Mouse (Mus musculus): ENCODE results near the gene Bcr. TPM values are rescaled to one million over a fixed set of nuclear protein-coding genes. Genes with fewer than 3 reads are reported as not detected.
A peak's percentile ranks its signal among the peaks of the same experiment; 100 is the strongest.

Gene Bcr
- polyA plus RNA-seq, 1 experiment, result 15.1 TPM

DNA sequence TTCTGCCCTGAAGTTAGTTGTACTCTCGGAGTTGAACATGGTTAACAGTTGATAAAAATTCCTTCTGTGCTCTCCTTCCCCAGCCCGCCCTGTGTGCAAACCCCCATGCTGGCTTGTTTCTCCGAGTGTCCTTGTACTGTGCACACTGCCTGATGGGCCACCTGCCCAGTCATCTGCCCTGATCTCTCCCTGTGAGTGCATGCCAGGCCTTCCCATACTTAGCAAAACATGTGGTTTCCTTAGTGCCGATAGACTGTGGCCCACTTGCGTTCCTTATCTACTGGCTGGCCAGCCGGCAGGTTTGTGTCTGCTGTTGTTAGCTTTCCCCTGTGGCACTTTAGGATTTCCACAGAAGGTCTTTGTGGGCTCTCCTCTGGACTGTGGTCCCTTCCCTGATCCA lies 6.3 kb upstream of the Bcr start:
- H3K4me3 ChIP-seq (ENCODE audit: insufficient read depth, low read length), result no peak overlapping the region
- H3K4me1 ChIP-seq (ENCODE audit: control insufficient read depth, insufficient read depth, low read length), result no peaks in the 10 kb centered on the region
- H3K27ac ChIP-seq (ENCODE audit: insufficient read depth, low read length), result no peak overlapping the region
- TF ChIP-seq CTCF (IDR thresholded peaks at IDR 0.05; ENCODE audit: borderline replicate concordance, insufficient read depth, low read length) (no peak), POLR2A (IDR thresholded peaks at IDR 0.05; ENCODE audit: low read depth, low read length) (no peak)

DNA sequence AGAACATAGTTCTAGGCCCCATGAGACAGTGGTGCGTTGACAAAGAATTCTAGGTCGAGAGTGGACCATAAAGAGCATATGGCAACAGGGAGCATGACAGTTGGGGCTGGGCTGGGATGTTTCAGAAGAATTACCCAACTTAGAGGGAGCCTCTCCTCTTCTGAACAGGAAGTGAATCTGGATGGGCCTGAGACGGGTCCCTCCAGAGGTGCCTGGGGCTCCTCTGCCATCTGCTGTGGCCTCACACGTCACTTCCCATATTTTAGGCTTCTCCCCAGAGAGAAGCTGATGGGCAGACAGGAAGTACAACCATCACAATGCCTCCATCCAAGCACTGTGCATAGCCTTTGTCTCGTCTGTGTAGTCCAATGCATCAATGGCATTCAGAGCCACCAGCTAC lies 4.7 kb upstream of the Bcr start:
- TF ChIP-seq CTCF (IDR thresholded peaks at IDR 0.05; ENCODE audit: borderline replicate concordance, insufficient read depth, low read length), result no peak
- H3K27ac ChIP-seq (ENCODE audit: insufficient read depth, low read length), result no peak overlapping the region
- no peaks in the 10 kb centered on the region; the same call in 1 of the 2 replicates for H3K4me1 ChIP-seq (ENCODE audit: control insufficient read depth, insufficient read depth, low read length)
- H3K4me3 ChIP-seq (ENCODE audit: insufficient read depth, low read length), result no peak overlapping the region

GRCm38 (mm10) chr10:75056255-75056654 lies 4.1 kb upstream of the Bcr start:
- no peak overlapping the region for H3K27ac ChIP-seq (ENCODE audit: insufficient read depth, low read length)
- no peak for TF ChIP-seq CTCF (IDR thresholded peaks at IDR 0.05; ENCODE audit: borderline replicate concordance, insufficient read depth, low read length)
- no peak for TF ChIP-seq POLR2A (IDR thresholded peaks at IDR 0.05; ENCODE audit: low read depth, low read length)
- H3K4me1 ChIP-seq (ENCODE audit: control insufficient read depth, insufficient read depth, low read length), result no peaks in the 10 kb centered on the region; the same call in 1 of the 2 replicates
- H3K4me3 ChIP-seq (ENCODE audit: insufficient read depth, low read length), result no peak overlapping the region

DNA sequence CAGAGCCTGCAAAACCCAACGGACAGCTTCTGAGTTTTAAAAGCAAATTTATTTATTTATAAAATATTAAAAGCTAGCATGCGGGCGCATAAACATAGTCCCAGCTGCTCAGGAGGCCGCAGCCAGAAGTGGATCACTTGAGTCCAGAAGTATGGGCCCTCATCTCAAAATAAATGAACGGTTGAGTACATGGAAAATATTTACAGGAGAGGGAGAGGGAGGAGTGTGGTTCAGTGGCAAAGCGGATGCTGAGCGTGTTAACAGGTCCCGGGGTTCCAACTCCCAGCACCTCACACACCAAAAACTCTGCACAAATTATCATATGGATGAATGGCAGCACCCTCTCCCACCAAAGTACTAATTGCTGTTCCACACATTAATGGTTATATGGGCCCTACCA lies 2.1 kb upstream of the Bcr start:
- TF ChIP-seq POLR2A (IDR thresholded peaks at IDR 0.05; ENCODE audit: low read depth, low read length) (no peak), CTCF (IDR thresholded peaks at IDR 0.05; ENCODE audit: borderline replicate concordance, insufficient read depth, low read length) (no peak)
- Histone ChIP-seq H3K4me1 (ENCODE audit: control insufficient read depth, insufficient read depth, low read length) (peaks cover 6% of the 10 kb centered on the region; the same call in 1 of the 2 replicates), H3K4me3 (ENCODE audit: insufficient read depth, low read length) (no peak overlapping the region), H3K27ac (ENCODE audit: insufficient read depth, low read length) (no peak overlapping the region)

- Histone ChIP-seq H3K27ac (ENCODE audit: insufficient read depth, low read length) (no peak overlapping the region), H3K4me3 (ENCODE audit: insufficient read depth, low read length) (no peak overlapping the region), H3K4me1 (ENCODE audit: control insufficient read depth, insufficient read depth, low read length) (peaks cover 9% of the 10 kb centered on the region)
- TF ChIP-seq POLR2A (IDR thresholded peaks at IDR 0.05; ENCODE audit: low read depth, low read length), result no peak
- no peak for TF ChIP-seq CTCF (IDR thresholded peaks at IDR 0.05; ENCODE audit: borderline replicate concordance, insufficient read depth, low read length)
These were observed 1.5 kb upstream of the Bcr start for GRCm38 (mm10) chr10:75058761-75059395.

DNA sequence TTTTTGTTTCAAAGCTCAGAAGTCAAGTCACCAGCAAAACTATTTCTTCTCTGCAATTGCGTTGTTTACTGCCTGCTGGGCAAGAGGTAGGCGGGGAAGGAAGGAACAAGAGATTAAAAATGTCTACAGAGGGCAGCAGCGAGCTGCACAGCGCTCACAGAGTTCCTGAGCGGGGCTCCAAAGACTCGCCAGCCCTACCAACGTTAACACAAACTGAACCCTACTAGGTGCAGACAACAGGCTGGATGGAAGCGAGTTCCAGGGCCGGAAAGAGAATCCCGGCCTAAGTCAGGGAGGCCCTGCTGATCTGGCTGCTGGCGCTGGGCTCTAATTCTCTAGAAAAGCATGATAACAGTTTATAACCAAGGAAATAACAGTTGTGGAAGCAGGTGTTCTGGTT lies 996 bp upstream of the Bcr start:
- TF ChIP-seq POLR2A (IDR thresholded peaks at IDR 0.05; ENCODE audit: low read depth, low read length) (no peak), CTCF (IDR thresholded peaks at IDR 0.05; ENCODE audit: borderline replicate concordance, insufficient read depth, low read length) (peak; percentile 75)
- Histone ChIP-seq H3K4me3 (ENCODE audit: insufficient read depth, low read length) (no peak overlapping the region), H3K27ac (ENCODE audit: insufficient read depth, low read length) (no peak overlapping the region), H3K4me1 (ENCODE audit: control insufficient read depth, insufficient read depth, low read length) (peaks cover 9% of the 10 kb centered on the region)

GRCm38 (mm10) chr10:75060843-75061235 lies 447 bp downstream of the Bcr start:
- H3K4me3 ChIP-seq (ENCODE audit: insufficient read depth, low read length), result peak overlapping the region; percentile 82
- H3K27ac ChIP-seq (ENCODE audit: insufficient read depth, low read length), result no peak overlapping the region
- H3K4me1 ChIP-seq (ENCODE audit: control insufficient read depth, insufficient read depth, low read length), result peaks cover 9% of the 10 kb centered on the region
- TF ChIP-seq POLR2A (IDR thresholded peaks at IDR 0.05; ENCODE audit: low read depth, low read length), result no peak
- TF ChIP-seq CTCF (IDR thresholded peaks at IDR 0.05; ENCODE audit: borderline replicate concordance, insufficient read depth, low read length), result no peak

GRCm38 (mm10) chr10:75061341-75062188 lies 1.2 kb downstream of the Bcr start:
- no peak overlapping the region for H3K27ac ChIP-seq (ENCODE audit: insufficient read depth, low read length)

DNA sequence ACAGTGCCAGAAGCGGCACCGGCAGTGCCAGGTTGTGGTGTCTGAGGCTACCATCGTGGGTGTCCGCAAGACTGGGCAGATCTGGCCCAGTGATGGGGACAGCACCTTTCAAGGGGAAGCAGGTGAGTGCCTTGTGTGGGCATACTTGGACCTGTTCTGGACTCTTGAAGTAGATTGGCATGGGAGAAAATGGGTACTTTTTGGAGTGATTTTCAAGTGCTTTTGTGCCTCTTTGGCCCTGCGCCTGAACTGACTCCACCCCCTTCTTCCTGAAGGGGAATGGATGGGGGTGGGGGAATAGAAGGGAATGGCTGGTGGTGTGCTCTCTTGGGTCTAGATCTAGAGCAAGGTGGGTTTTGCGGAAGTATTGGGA lies 1.8 kb downstream of the Bcr start:
- H3K4me1 ChIP-seq (ENCODE audit: control insufficient read depth, insufficient read depth, low read length), result peaks cover 12% of the 10 kb centered on the region

More at GRCm38 (mm10) chr10:75061341-75062188, 1.2 kb downstream of the Bcr start:
- TF ChIP-seq POLR2A (IDR thresholded peaks at IDR 0.05; ENCODE audit: low read depth, low read length) (no peak), CTCF (IDR thresholded peaks at IDR 0.05; ENCODE audit: borderline replicate concordance, insufficient read depth, low read length) (no peak)
- Histone ChIP-seq H3K4me1 (ENCODE audit: control insufficient read depth, insufficient read depth, low read length) (peaks cover 9% of the 10 kb centered on the region), H3K4me3 (ENCODE audit: insufficient read depth, low read length) (peak overlapping the region; percentile 82)

DNA sequence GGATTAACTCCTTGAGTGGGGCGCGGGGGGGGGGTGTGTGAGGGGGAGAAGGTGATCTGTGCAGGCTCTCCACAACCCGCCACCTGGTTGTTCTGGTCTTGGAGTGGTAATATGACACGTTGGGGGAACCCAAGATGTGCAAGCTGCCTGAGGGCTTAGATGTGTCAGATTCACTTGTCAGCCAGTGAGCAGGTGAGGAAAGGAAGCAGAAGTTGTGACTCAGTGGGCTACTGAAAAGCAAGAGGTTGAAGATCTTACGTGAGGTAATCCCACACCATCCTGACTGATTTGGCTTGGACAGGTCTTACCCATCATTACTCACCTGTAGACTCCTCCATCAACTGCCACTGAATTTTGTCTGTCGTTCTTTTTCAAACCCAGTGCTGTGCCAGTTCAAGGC lies 2.2 kb downstream of the Bcr start:
- TF ChIP-seq POLR2A (IDR thresholded peaks at IDR 0.05; ENCODE audit: low read depth, low read length) (no peak), CTCF (IDR thresholded peaks at IDR 0.05; ENCODE audit: borderline replicate concordance, insufficient read depth, low read length) (no peak)
- peak overlapping the region; percentile 82 for H3K4me3 ChIP-seq (ENCODE audit: insufficient read depth, low read length)
- peaks cover 12% of the 10 kb centered on the region for H3K4me1 ChIP-seq (ENCODE audit: control insufficient read depth, insufficient read depth, low read length)
- H3K27ac ChIP-seq (ENCODE audit: insufficient read depth, low read length), result no peak overlapping the region

More for the DNA sequence above, 1.8 kb downstream of the Bcr start:
- peak overlapping the region; percentile 82 for H3K4me3 ChIP-seq (ENCODE audit: insufficient read depth, low read length)
- TF ChIP-seq CTCF (IDR thresholded peaks at IDR 0.05; ENCODE audit: borderline replicate concordance, insufficient read depth, low read length) (no peak), POLR2A (IDR thresholded peaks at IDR 0.05; ENCODE audit: low read depth, low read length) (no peak)
- no peak overlapping the region for H3K27ac ChIP-seq (ENCODE audit: insufficient read depth, low read length)
